Mouse (Mus musculus): ENCODE results near the gene Cxcl2.

Cxcl2 gene

GRCm38 (mm10) chr5:90894231-90894630 lies 9.4 kb upstream of the Cxcl2 start:
- no peak for DNase-seq (ENCODE audit: low read depth)

- DNase-seq (ENCODE audit: low read depth), result no peak
Measured at GRCm38 (mm10) chr5:90897429-90897828, 6.2 kb upstream of the Cxcl2 start.

- DNase-seq (ENCODE audit: low read depth), result no peak
Measured at GRCm38 (mm10) chr5:90899308-90899707, 4.4 kb upstream of the Cxcl2 start.

- DNase-seq (ENCODE audit: low read depth), result no peak
Measured at GRCm38 (mm10) chr5:90900147-90900546, 3.5 kb upstream of the Cxcl2 start.

GRCm38 (mm10) chr5:90900688-90901087 lies 3.0 kb upstream of the Cxcl2 start:
- DNase-seq (ENCODE audit: low read depth), result no peak

GRCm38 (mm10) chr5:90902380-90903260 lies 1.1 kb upstream of the Cxcl2 start:
- DNase-seq (ENCODE audit: low read depth), result no peak

GRCm38 (mm10) chr5:90908983-90909382 lies 5.3 kb downstream of the Cxcl2 start:
- DNase-seq (ENCODE audit: low read depth), result peak; percentile 54

GRCm38 (mm10) chr5:90919495-90919894 lies 15.8 kb downstream of the Cxcl2 start:
- DNase-seq (ENCODE audit: low read depth), result no peak

- DNase-seq (ENCODE audit: low read depth), result no peak
Measured at GRCm38 (mm10) chr5:90922958-90923357, 19.3 kb downstream of the Cxcl2 start.

- DNase-seq (ENCODE audit: low read depth), result no peak
Measured at GRCm38 (mm10) chr5:90930546-90930945, 26.9 kb downstream of the Cxcl2 start.

GRCm38 (mm10) chr5:90930971-90931851 lies 27.5 kb downstream of the Cxcl2 start, which contains the start of gene Mthfd2l:
TSS of gene Mthfd2l (plus strand) at chr5:90931117.
- DNase-seq (ENCODE audit: low read depth), result no peak

GRCm38 (mm10) chr5:90931911-90932310 lies 28.2 kb downstream of the Cxcl2 start:
- no peak for DNase-seq (ENCODE audit: low read depth)

- no peak for DNase-seq (ENCODE audit: low read depth)
Measured at GRCm38 (mm10) chr5:90936706-90937105, 33.0 kb downstream of the Cxcl2 start.

GRCm38 (mm10) chr5:90945453-90945852 lies 41.8 kb downstream of the Cxcl2 start:
- no peak for DNase-seq (ENCODE audit: low read depth)

- no peak for DNase-seq (ENCODE audit: low read depth)
Measured at GRCm38 (mm10) chr5:90949499-90949898, 45.8 kb downstream of the Cxcl2 start.

- no peak for DNase-seq (ENCODE audit: low read depth)
Measured at GRCm38 (mm10) chr5:90951475-90951874, 47.8 kb downstream of the Cxcl2 start.

GRCm38 (mm10) chr5:90952731-90953481 lies 49.2 kb downstream of the Cxcl2 start:
- no peak for DNase-seq (ENCODE audit: low read depth)
